Mouse (Mus musculus): ENCODE results near the gene Atxn1. TPM values are rescaled to one million over a fixed set of nuclear protein-coding genes. Genes with fewer than 3 reads are reported as not detected.

Gene Atxn1
- polyA plus RNA-seq, 1 experiment, result 23.0 TPM

DNA sequence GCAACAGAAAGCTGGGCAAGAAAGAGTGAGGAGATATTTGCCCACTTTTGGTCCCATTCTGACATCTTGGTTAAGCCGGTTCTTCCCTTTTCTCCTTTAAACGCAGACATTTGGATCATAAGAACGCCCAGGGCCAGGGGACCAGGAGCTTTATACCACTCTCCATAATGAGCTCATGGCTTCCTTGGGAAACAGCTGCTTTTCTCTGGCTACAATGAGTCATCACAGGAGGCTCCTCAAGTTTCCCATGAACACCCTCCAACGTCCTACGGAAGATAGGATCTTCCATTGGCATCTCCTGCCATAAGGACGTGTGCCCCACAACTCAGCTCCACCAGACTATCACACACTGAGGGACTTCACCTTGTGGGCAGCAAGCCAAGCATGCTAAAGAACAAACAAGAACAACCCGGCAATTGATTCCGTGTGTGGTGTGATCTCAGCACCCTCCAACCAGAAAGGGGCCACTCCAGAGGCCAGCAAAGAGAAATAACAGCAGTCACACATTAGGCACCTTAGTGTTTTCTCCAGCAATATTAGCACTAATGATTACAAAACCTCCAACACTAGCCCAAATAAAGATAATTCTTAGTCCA is 135.4 kb downstream of the Atxn1 start:
- TF ChIP-seq POLR2A (IDR thresholded peaks at IDR 0.05; ENCODE audit: borderline replicate concordance, low read depth, low read length) (no peak), CTCF (IDR thresholded peaks at IDR 0.05; ENCODE audit: low read depth, low read length) (no peak)
- H3K27ac ChIP-seq (ENCODE audit: insufficient read depth, low read depth, low read length), result no peak overlapping the region
- peaks cover 6% of the 10 kb centered on the region for H3K4me1 ChIP-seq (ENCODE audit: control insufficient read depth, insufficient read depth, low read length)
- H3K4me3 ChIP-seq (ENCODE audit: insufficient read depth, low read length), result no peak overlapping the region

GRCm38 (mm10) chr13:45828035-45828434 is 136.8 kb downstream of the Atxn1 start:
- Histone ChIP-seq H3K27ac (ENCODE audit: insufficient read depth, low read depth, low read length) (no peak overlapping the region), H3K4me1 (ENCODE audit: control insufficient read depth, insufficient read depth, low read length) (peaks cover 6% of the 10 kb centered on the region), H3K4me3 (ENCODE audit: insufficient read depth, low read length) (no peak overlapping the region)
- TF ChIP-seq POLR2A (IDR thresholded peaks at IDR 0.05; ENCODE audit: borderline replicate concordance, low read depth, low read length), result no peak
- no peak for TF ChIP-seq CTCF (IDR thresholded peaks at IDR 0.05; ENCODE audit: low read depth, low read length)

- H3K27ac ChIP-seq (ENCODE audit: insufficient read depth, low read depth, low read length), result no peak overlapping the region
- TF ChIP-seq POLR2A (IDR thresholded peaks at IDR 0.05; ENCODE audit: borderline replicate concordance, low read depth, low read length), result no peak
- TF ChIP-seq CTCF (IDR thresholded peaks at IDR 0.05; ENCODE audit: low read depth, low read length), result no peak
- H3K4me3 ChIP-seq (ENCODE audit: insufficient read depth, low read length), result no peak overlapping the region
- peaks cover 6% of the 10 kb centered on the region for H3K4me1 ChIP-seq (ENCODE audit: control insufficient read depth, insufficient read depth, low read length)
Measured at GRCm38 (mm10) chr13:45827619-45828018, 137.2 kb downstream of the Atxn1 start.

DNA sequence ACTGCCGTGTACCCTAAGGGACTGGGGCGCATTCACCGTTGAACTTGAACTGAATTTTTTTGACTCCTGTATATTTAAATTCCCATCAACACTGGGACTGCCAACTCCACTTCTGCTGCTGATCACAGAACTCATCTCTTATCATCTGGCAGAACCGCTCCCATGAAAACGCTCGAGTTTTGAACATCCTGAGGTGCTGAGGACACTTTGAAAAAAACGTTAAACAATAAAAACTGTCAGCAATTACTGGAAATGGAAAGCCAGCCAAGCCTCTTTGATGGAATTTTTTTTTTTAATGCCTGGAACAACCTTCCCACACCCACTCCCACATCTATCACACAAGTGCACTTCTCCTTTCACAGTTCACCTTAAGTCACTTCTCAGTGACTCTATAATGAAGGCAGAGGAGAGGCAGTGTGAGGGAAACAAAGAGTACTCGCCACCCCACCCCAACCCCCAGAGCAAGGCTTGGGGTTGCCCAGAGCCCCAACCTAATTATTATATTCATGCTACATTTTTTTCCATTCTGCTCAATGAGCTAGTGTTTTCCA is 137.7 kb downstream of the Atxn1 start:
- H3K27ac ChIP-seq (ENCODE audit: insufficient read depth, low read depth, low read length), result no peak overlapping the region
- H3K4me1 ChIP-seq (ENCODE audit: control insufficient read depth, insufficient read depth, low read length), result peaks cover 6% of the 10 kb centered on the region
- TF ChIP-seq POLR2A (IDR thresholded peaks at IDR 0.05; ENCODE audit: borderline replicate concordance, low read depth, low read length), result no peak
- no peak for TF ChIP-seq CTCF (IDR thresholded peaks at IDR 0.05; ENCODE audit: low read depth, low read length)
- H3K4me3 ChIP-seq (ENCODE audit: insufficient read depth, low read length), result no peak overlapping the region

- Histone ChIP-seq H3K4me3 (ENCODE audit: insufficient read depth, low read length) (no peak overlapping the region), H3K4me1 (ENCODE audit: control insufficient read depth, insufficient read depth, low read length) (no peaks in the 10 kb centered on the region; the same call in 1 of the 2 replicates), H3K27ac (ENCODE audit: insufficient read depth, low read depth, low read length) (no peak overlapping the region)
- no peak for TF ChIP-seq CTCF (IDR thresholded peaks at IDR 0.05; ENCODE audit: low read depth, low read length)
- TF ChIP-seq POLR2A (IDR thresholded peaks at IDR 0.05; ENCODE audit: borderline replicate concordance, low read depth, low read length), result no peak
Measured at GRCm38 (mm10) chr13:45822491-45822829, 142.3 kb downstream of the Atxn1 start.

DNA sequence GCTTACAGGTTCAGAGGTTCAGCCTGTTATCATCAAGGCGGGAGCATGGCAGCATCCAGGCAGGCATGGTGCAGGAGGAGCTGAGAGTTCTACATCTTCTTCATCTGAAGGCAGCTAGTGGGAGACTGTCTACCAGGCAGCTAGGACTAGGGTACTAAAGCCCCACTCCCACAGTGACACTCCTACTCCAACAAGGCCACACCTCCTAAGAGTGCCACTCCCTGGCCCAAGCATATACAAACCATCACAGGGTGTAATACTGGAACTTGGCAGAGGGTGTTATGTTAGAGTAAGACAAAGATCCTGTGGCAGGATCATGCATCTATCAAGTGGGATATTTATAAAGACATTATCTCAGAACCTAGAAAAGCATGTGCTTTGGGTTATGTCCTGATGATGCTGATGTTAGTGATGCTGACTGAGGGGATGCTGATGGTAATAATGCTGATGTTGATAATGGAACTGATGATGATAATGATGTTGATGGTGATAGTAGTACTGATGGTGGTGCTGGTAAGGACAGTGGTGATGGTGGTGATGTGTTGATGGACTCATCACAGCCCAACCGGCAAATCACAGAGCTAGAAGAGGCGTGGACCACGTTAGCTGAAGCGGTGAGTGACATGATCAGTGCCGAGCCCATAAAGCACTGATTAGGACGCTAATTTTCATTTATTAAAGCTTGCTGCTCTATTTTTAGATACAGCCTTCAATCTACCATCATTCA is 142.9 kb downstream of the Atxn1 start:
- Histone ChIP-seq H3K4me3 (ENCODE audit: insufficient read depth, low read length) (no peak overlapping the region), H3K27ac (ENCODE audit: insufficient read depth, low read depth, low read length) (no peak overlapping the region), H3K4me1 (ENCODE audit: control insufficient read depth, insufficient read depth, low read length) (no peaks in the 10 kb centered on the region)
- TF ChIP-seq POLR2A (IDR thresholded peaks at IDR 0.05; ENCODE audit: borderline replicate concordance, low read depth, low read length), result no peak
- TF ChIP-seq CTCF (IDR thresholded peaks at IDR 0.05; ENCODE audit: low read depth, low read length), result no peak

GRCm38 (mm10) chr13:45820473-45821230 is 144.2 kb downstream of the Atxn1 start:
- TF ChIP-seq CTCF (IDR thresholded peaks at IDR 0.05; ENCODE audit: low read depth, low read length) (no peak), POLR2A (IDR thresholded peaks at IDR 0.05; ENCODE audit: borderline replicate concordance, low read depth, low read length) (no peak)
- Histone ChIP-seq H3K4me3 (ENCODE audit: insufficient read depth, low read length) (no peak overlapping the region), H3K4me1 (ENCODE audit: control insufficient read depth, insufficient read depth, low read length) (no peaks in the 10 kb centered on the region), H3K27ac (ENCODE audit: insufficient read depth, low read depth, low read length) (no peak overlapping the region)

GRCm38 (mm10) chr13:45816670-45817069 is 148.1 kb downstream of the Atxn1 start:
- Histone ChIP-seq H3K4me1 (ENCODE audit: control insufficient read depth, insufficient read depth, low read length) (no peaks in the 10 kb centered on the region), H3K4me3 (ENCODE audit: insufficient read depth, low read length) (no peak overlapping the region), H3K27ac (ENCODE audit: insufficient read depth, low read depth, low read length) (no peak overlapping the region)
- TF ChIP-seq POLR2A (IDR thresholded peaks at IDR 0.05; ENCODE audit: borderline replicate concordance, low read depth, low read length) (no peak), CTCF (IDR thresholded peaks at IDR 0.05; ENCODE audit: low read depth, low read length) (no peak)

DNA sequence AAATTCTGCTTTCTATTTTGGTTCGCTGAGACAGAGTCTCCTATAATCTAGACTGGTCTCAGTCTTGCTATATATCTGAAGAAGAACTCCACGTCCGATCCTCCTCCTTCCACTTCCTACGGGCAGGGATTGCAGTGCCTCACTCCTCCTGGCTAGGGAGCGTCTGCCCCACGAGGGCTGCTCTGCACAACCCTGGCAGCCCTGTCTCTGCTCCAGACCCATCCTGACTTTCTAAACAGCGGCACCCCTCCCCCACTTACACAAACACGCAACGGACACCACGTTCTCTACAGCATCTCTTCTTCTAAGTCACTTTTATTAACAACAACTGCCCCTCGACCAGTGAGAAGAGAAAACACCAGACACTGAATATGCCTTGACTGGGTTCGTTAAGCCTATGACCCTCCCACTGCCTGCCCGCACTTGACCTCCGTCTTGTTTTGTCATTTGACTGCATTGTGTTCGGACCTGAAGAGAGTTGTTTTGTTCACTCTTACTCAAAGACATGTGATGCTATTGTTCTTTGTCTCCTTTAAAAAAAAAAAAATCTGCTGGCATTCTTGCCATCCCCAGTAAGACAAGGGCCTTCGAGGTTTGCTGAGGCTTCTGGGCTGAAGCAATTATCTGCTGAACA is 154.9 kb downstream of the Atxn1 start:
- H3K27ac ChIP-seq (ENCODE audit: insufficient read depth, low read depth, low read length), result no peak overlapping the region
- TF ChIP-seq POLR2A (IDR thresholded peaks at IDR 0.05; ENCODE audit: borderline replicate concordance, low read depth, low read length) (no peak), CTCF (IDR thresholded peaks at IDR 0.05; ENCODE audit: low read depth, low read length) (no peak)
- H3K4me3 ChIP-seq (ENCODE audit: insufficient read depth, low read length), result no peak overlapping the region

More for the DNA sequence above, 154.9 kb downstream of the Atxn1 start:
- H3K4me1 ChIP-seq (ENCODE audit: control insufficient read depth, insufficient read depth, low read length), result 0 out of 2 replicates have a peak, but pooled peaks cover 2% of the 10 kb centered on the region
